Mouse (Mus musculus) forebrain, embryonic 15.5 days (tissue): ENCODE results near the gene Sertad2. TPM values are rescaled to one million over a fixed set of nuclear protein-coding genes. Genes with fewer than 3 reads are reported as not detected.
A peak's percentile ranks its signal among the peaks of the same experiment; 100 is the strongest.

Source experiments
- ATAC-seq: fragments of 200-750 bp; cut with Nextera tagmentation; replicated peaks from 2 replicates; pipeline ENCODE4 v1.8.0; 2017; ENCODE audit warnings: mild to moderate bottlenecking, moderate TSS enrichment, moderate library complexity
- H3K27ac ChIP-seq: fragments of 300-500 bp; sonication (generic); replicated peaks from 2 replicates; pipeline ENCODE4 v1.5.1; 2015; ENCODE audit warnings: mild to moderate bottlenecking, inconsistent platforms
- H3K27me3 ChIP-seq: fragments of 300-500 bp; sonication (generic); 2 replicates; pipeline ENCODE4 v1.6.1; 2015; ENCODE audit warnings: inconsistent platforms
- H3K36me3 ChIP-seq: fragments of 300-500 bp; sonication (generic); 2 replicates; pipeline ENCODE4 v1.6.1; 2015; ENCODE audit warnings: mild to moderate bottlenecking, inconsistent platforms
- H3K4me1 ChIP-seq: fragments of 300-500 bp; sonication (generic); 2 replicates; pipeline ENCODE4 v1.6.1; 2015; ENCODE audit warnings: inconsistent platforms
- H3K4me2 ChIP-seq: fragments of 300-500 bp; sonication (generic); replicated peaks from 2 replicates; pipeline ENCODE4 v1.6.1; 2015; ENCODE audit warnings: mild to moderate bottlenecking, inconsistent platforms
- H3K4me3 ChIP-seq: fragments of 300-500 bp; sonication (generic); 2 replicates; pipeline ENCODE4 v1.5.1; 2015; ENCODE audit warnings: mild to moderate bottlenecking, inconsistent platforms
- H3K9ac ChIP-seq: fragments of 300-500 bp; sonication (generic); replicated peaks from 2 replicates; pipeline ENCODE4 v1.6.1; 2015; ENCODE audit warnings: mild to moderate bottlenecking, inconsistent platforms
- H3K9me3 ChIP-seq: fragments of 300-500 bp; sonication (generic); 2 replicates; pipeline ENCODE4 v1.6.1; 2016; ENCODE audit warnings: inconsistent platforms
- WGBS: fragments of 180-500 bp; shearing (Covaris S2); methylation state at CpG from one replicate; pipeline ENCODE4 v1.1.7; 2015; ENCODE audit warnings: mixed read lengths; 5-methylcytosine and 5-hydroxymethylcytosine counted together
- polyA plus RNA-seq: library from polyadenylated mRNA; unstranded; fragments of >200 nt; fragmentation: Nextera tagmentation; extraction: Ambion mirVana; gene quantifications from 2 replicates; pipeline ENCODE4 v1.2.1, GENCODE M21; 2015

The Sertad2 gene
- polyA plus RNA-seq, 1 experiment from 2014 or later = 36.2 TPM

- H3K36me3 ChIP-seq = no peaks in the 10 kb centered on the region
- peak; percentile 89 for ATAC-seq
- under 1% methylated on average over 31 of the region's 42 CpGs for WGBS
- no peaks in the 10 kb centered on the region for H3K9me3 ChIP-seq
- peaks cover 10% of the 10 kb centered on the region; the same call in 1 of the 2 replicates for H3K4me1 ChIP-seq
- peak overlapping the region; percentile 72 for H3K9ac ChIP-seq
- H3K27ac ChIP-seq = peak overlapping the region; percentile 52
- peak overlapping the region; percentile 60 for H3K4me3 ChIP-seq
- peak overlapping the region; percentile 91 for H3K4me2 ChIP-seq
- no peaks in the 10 kb centered on the region for H3K27me3 ChIP-seq
These were observed 10.8 kb upstream of the Sertad2 start for GRCm38 (mm10) chr11:20531992-20532881.

- Histone ChIP-seq H3K4me2 (no peak overlapping the region), H3K27me3 (no peaks in the 10 kb centered on the region), H3K4me3 (no peak overlapping the region), H3K9me3 (no peaks in the 10 kb centered on the region), H3K4me1 (peaks cover 10% of the 10 kb centered on the region; the same call in 1 of the 2 replicates), H3K27ac (no peak overlapping the region), H3K9ac (no peak overlapping the region), H3K36me3 (no peaks in the 10 kb centered on the region)
- 86% methylated on average over 4 of the region's 4 CpGs for WGBS
- no peak for ATAC-seq
These were observed 9.8 kb upstream of the Sertad2 start for GRCm38 (mm10) chr11:20533231-20533630.

GRCm38 (mm10) chr11:20537221-20537620 lies 5.8 kb upstream of the Sertad2 start:
- Histone ChIP-seq H3K9ac (no peak overlapping the region), H3K4me3 (no peak overlapping the region), H3K27me3 (no peaks in the 10 kb centered on the region), H3K36me3 (no peaks in the 10 kb centered on the region), H3K4me2 (no peak overlapping the region), H3K4me1 (peaks cover 14% of the 10 kb centered on the region), H3K9me3 (no peaks in the 10 kb centered on the region), H3K27ac (no peak overlapping the region)
- ATAC-seq = no peak
- WGBS = 90% methylated on average over 3 of the region's 3 CpGs

GRCm38 (mm10) chr11:20538496-20538895 lies 4.6 kb upstream of the Sertad2 start:
- ATAC-seq = no peak
- 79% methylated on average over 3 of the region's 3 CpGs for WGBS

DNA sequence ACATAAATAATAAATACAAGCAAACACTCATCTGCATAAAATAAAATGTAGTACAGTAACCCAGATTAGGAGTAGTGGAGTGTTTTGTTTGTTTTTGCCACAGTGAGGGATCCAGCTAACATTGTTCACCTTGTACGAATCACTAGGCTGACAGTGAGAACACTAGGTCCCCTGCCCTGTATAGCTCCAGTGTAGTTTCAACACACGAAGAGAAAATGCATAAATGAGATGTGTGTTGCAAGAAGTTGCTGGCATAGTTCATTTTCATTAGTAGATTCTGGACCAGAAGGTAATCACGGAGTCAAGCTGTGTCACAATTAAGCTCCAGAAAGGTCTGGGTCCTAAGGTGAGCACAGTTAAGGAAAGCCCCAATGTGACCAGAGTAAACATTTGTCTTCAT lies 1.8 kb upstream of the Sertad2 start:
- 70% methylated on average over 3 of the region's 3 CpGs for WGBS
- no peak for ATAC-seq
- H3K4me1 ChIP-seq = peaks cover 22% of the 10 kb centered on the region

More at GRCm38 (mm10) chr11:20538496-20538895, 4.6 kb upstream of the Sertad2 start:
- no peak overlapping the region for H3K4me2 ChIP-seq
- no peak overlapping the region for H3K27ac ChIP-seq
- peaks cover 9% of the 10 kb centered on the region for H3K4me1 ChIP-seq
- no peak overlapping the region for H3K9ac ChIP-seq
- no peaks in the 10 kb centered on the region for H3K36me3 ChIP-seq
- H3K9me3 ChIP-seq = no peaks in the 10 kb centered on the region
- no peak overlapping the region for H3K4me3 ChIP-seq
- H3K27me3 ChIP-seq = no peaks in the 10 kb centered on the region

DNA sequence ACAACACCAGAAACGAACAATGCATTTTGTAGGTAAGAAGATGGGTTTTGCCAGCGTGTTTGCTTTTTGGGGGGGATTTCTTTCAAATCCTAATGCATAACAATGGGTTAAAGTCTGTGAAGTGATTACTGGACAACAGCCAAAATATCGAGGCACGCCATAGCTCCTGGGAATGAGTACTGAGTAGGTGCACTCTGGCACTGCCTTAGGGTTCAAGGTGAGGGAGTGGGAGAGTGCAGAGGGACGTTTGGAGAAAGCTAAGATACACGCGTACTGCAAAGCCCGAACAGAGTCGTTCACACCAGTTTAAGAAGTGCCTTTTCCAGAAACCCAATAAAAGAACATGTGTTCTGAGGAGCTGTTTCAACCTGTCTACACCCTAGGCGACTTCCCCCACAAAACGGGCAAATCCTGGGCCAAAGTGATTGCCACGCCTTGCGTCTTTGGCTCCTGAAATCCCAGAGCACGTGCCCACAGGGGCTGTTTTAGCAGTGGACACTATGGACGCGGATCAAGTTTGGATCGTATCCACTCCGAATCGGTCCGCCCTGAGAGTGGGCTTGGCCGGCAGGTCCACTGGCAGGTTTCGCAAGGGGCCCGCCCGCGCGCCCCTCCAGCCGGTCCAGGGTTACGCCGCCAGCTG lies 937 bp upstream of the Sertad2 start:
- 1% methylated on average over 29 of the region's 29 CpGs for WGBS
- peak overlapping the region; percentile 91 for H3K4me3 ChIP-seq
- H3K9me3 ChIP-seq = no peaks in the 10 kb centered on the region
- peak overlapping the region; percentile 93 for H3K27ac ChIP-seq
- H3K27me3 ChIP-seq = no peaks in the 10 kb centered on the region
- H3K9ac ChIP-seq = peak overlapping the region; percentile 83
- ATAC-seq = peak; percentile 0; the same call in 1 of the 2 replicates
- H3K4me1 ChIP-seq = peaks cover 22% of the 10 kb centered on the region
- H3K36me3 ChIP-seq = no peaks in the 10 kb centered on the region
- H3K4me2 ChIP-seq = peak overlapping the region; percentile 64

More for the DNA sequence above, 1.8 kb upstream of the Sertad2 start:
- Histone ChIP-seq H3K9ac (no peak overlapping the region), H3K4me3 (no peak overlapping the region), H3K4me2 (no peak overlapping the region), H3K27me3 (no peaks in the 10 kb centered on the region), H3K27ac (no peak overlapping the region), H3K9me3 (no peaks in the 10 kb centered on the region), H3K36me3 (no peaks in the 10 kb centered on the region)

DNA sequence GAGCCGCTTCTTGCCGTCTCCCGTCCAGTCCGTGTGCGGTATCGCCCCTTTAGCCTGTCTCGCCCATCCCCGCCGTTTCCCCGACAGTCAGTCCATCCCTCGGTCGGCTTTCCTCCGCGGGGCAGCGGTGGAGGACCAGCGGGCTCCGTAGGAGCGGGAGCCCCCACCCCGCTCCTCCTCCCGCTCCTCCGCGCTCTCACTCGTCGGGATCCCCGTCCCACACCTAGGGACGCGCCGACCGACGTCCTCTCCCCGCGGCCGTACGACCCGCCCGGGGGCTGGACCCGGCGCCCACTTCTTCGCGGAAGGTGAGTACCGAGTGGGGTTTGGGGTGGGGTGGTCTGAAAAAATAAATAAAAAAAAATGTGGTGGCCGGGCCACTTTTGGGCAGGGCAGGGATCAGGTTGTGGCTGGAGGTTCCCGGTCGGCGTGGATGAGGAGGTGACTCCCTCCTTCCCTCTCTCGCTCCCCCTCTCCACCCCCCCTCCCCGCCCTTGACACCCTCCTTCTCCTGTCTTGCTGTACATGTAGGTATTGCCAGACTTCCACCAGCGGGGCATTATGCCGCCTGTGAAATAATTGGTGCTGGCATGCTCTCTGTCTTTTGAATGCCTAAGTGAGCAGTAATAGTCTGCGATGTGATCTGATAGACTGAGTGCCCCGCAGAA lies 534 bp downstream of the Sertad2 start:
- Histone ChIP-seq H3K27me3 (no peaks in the 10 kb centered on the region), H3K9me3 (no peaks in the 10 kb centered on the region), H3K4me2 (peak overlapping the region; percentile 62), H3K27ac (peak overlapping the region; percentile 93), H3K9ac (peak overlapping the region; percentile 83), H3K4me3 (peak overlapping the region; percentile 91), H3K4me1 (peaks cover 22% of the 10 kb centered on the region), H3K36me3 (no peaks in the 10 kb centered on the region)
- under 1% methylated on average over 51 of the region's 51 CpGs for WGBS
- no peak; the same call in 1 of the 2 replicates for ATAC-seq

DNA sequence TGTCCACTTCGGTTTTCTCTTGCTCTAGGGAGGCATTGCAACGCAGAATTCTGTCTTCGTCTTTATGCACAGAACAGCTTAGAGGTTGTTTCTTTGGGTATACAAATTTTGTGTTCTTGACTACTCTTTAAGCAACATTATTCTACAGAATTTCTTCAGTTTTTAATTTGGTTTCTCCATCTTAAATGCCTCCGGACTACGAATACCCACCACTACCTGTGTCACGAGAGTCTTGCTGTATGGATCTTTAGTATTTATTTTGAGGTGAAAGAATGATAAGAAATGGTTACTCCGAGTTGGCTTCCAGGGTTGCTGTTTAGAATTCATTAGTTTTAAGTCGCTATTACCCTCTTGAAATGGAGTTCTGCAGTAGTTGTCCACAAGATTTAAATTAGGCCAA lies 1.3 kb downstream of the Sertad2 start:
- H3K36me3 ChIP-seq = no peaks in the 10 kb centered on the region
- no peaks in the 10 kb centered on the region for H3K9me3 ChIP-seq
- H3K4me1 ChIP-seq = peaks cover 22% of the 10 kb centered on the region
- H3K4me3 ChIP-seq = peak overlapping the region; percentile 91
- H3K27ac ChIP-seq = no peak overlapping the region
- peak overlapping the region; percentile 62 for H3K4me2 ChIP-seq
- H3K9ac ChIP-seq = no peak overlapping the region
- no peak for ATAC-seq
- no peaks in the 10 kb centered on the region for H3K27me3 ChIP-seq
- WGBS = 42% methylated on average over 8 of the region's 8 CpGs

GRCm38 (mm10) chr11:20544801-20545515 lies 1.9 kb downstream of the Sertad2 start:
- Histone ChIP-seq H3K36me3 (no peaks in the 10 kb centered on the region), H3K4me2 (no peak overlapping the region), H3K4me3 (no peak overlapping the region; the same call in 1 of the 2 replicates), H3K9me3 (no peaks in the 10 kb centered on the region), H3K4me1 (peaks cover 22% of the 10 kb centered on the region), H3K9ac (no peak overlapping the region), H3K27me3 (no peaks in the 10 kb centered on the region), H3K27ac (no peak overlapping the region)
- 46% methylated on average over 3 of the region's 3 CpGs for WGBS
- no peak for ATAC-seq

DNA sequence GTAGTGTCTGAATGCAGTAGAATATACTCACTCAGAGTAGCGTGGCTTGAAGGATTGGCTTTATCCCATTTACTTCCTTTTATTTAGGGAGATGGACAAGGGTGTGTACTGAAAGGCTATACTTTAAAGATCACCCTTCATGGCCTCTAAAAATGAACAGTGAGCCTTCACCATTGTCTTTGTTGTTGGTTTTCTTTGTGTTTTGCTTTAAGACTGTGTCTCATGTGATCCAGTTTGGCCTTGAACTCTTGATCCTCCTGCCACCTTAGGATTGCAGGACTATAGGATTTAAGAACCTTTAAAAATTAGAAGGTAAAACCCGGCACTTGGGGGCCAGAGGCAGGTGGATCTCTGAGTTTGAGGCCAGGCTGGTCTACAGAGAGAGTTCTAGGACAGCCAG lies 6.4 kb downstream of the Sertad2 start:
- Histone ChIP-seq H3K4me2 (no peak overlapping the region), H3K9ac (no peak overlapping the region), H3K27me3 (no peaks in the 10 kb centered on the region), H3K9me3 (no peaks in the 10 kb centered on the region), H3K36me3 (no peaks in the 10 kb centered on the region), H3K4me1 (peaks cover 5% of the 10 kb centered on the region; the same call in 1 of the 2 replicates), H3K4me3 (no peak overlapping the region), H3K27ac (no peak overlapping the region)
- 63% methylated on average over 2 of the region's 2 CpGs for WGBS
- ATAC-seq = no peak

- no peak for ATAC-seq
- Histone ChIP-seq H3K27me3 (no peaks in the 10 kb centered on the region), H3K9ac (no peak overlapping the region), H3K36me3 (no peaks in the 10 kb centered on the region), H3K27ac (no peak overlapping the region), H3K4me2 (no peak overlapping the region), H3K9me3 (no peaks in the 10 kb centered on the region), H3K4me1 (no peaks in the 10 kb centered on the region), H3K4me3 (no peak overlapping the region)
- 51% methylated on average over 7 of the region's 7 CpGs for WGBS
These were observed 7.1 kb downstream of the Sertad2 start for GRCm38 (mm10) chr11:20550196-20550595.
